Mouse (Mus musculus): ENCODE data around the gene Nsg1. TPM values are rescaled to one million over a fixed set of nuclear protein-coding genes. Genes with fewer than 3 reads are reported as not detected.
A peak's percentile ranks its signal among the peaks of the same experiment; 100 is the strongest.

The Nsg1 gene
- 0.81 and 1.0 TPM in 2 replicates for polyA plus RNA-seq (2011; ENCODE audit: insufficient read depth, insufficient read length, low read depth, missing spikeins)

GRCm38 (mm10) chr5:38159634-38160413 is at the start of gene Nsg1:
Gene Nsg1, minus strand, starts transcription at chr5:38159907.
- Histone ChIP-seq H3K36me3 (ENCODE audit: control insufficient read depth, insufficient read depth, low read length, poor library complexity, severe bottlenecking) (no peaks in the 10 kb centered on the region), H3K9ac (ENCODE audit: low read depth, poor library complexity, severe bottlenecking) (peak within 1 kb of the TSS; percentile 55), H3K4me3 (ENCODE audit: low read depth, low read length) (peak within 1 kb of the TSS; percentile 59), H3K27ac (ENCODE audit: insufficient read depth, low read length) (no peak within 1 kb of the TSS), H3K9me3 (replicated peaks; ENCODE audit: control insufficient read depth, insufficient read depth, low read length, poor library complexity, severe bottlenecking) (no peaks in the 10 kb centered on the region), H3K4me1 (ENCODE audit: control insufficient read depth, insufficient read depth, low read length) (no peaks in the 10 kb centered on the region), H3K27me3 (ENCODE audit: control insufficient read depth, insufficient read depth, low read length, poor library complexity, severe bottlenecking) (peaks cover 6% of the 10 kb centered on the region)
- TF ChIP-seq POLR2A (IDR thresholded peaks at IDR 0.05; ENCODE audit: insufficient read depth, low read length) (no peak), EP300 (IDR thresholded peaks at IDR 0.05; ENCODE audit: insufficient read depth, low read depth, low read length) (no peak), CTCF (IDR thresholded peaks at IDR 0.05; ENCODE audit: low read depth, low read length) (no peak)

DNA sequence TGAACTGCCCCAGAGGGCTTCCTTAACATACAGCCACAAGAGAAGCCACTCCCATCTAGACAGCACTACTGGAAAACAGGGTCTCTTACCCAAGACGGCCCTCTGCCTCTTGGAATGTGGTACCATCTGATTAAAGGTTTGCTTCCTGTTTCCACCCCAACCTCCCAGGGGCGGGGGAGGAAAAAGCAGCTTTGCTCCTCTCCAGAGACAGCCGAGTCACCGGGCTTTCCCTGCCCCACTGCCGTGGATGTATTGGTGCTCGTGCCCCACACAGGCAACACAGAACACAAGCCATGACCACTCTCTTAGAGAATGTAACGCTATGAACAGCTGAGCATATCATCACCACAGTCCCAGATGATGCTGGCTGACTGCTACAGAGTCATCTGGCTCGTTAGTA is 49.3 kb upstream of the Nsg1 start:
- H3K36me3 ChIP-seq (ENCODE audit: control insufficient read depth, insufficient read depth, low read length, poor library complexity, severe bottlenecking): peaks cover 6% of the 10 kb centered on the region; the same call in 1 of the 2 replicates
- H3K9ac ChIP-seq (ENCODE audit: low read depth, poor library complexity, severe bottlenecking): no peak overlapping the region
- H3K27me3 ChIP-seq (ENCODE audit: control insufficient read depth, insufficient read depth, low read length, poor library complexity, severe bottlenecking): no peaks in the 10 kb centered on the region
- no peaks in the 10 kb centered on the region for H3K4me1 ChIP-seq (ENCODE audit: control insufficient read depth, insufficient read depth, low read length)
- H3K4me3 ChIP-seq (ENCODE audit: low read depth, low read length): no peak overlapping the region
- TF ChIP-seq POLR2A (IDR thresholded peaks at IDR 0.05; ENCODE audit: insufficient read depth, low read length) (no peak), CTCF (IDR thresholded peaks at IDR 0.05; ENCODE audit: low read depth, low read length) (no peak), EP300 (IDR thresholded peaks at IDR 0.05; ENCODE audit: insufficient read depth, low read depth, low read length) (no peak)
- H3K9me3 ChIP-seq (replicated peaks; ENCODE audit: control insufficient read depth, insufficient read depth, low read length, poor library complexity, severe bottlenecking): no peaks in the 10 kb centered on the region
- H3K27ac ChIP-seq (ENCODE audit: insufficient read depth, low read length): no peak overlapping the region

DNA sequence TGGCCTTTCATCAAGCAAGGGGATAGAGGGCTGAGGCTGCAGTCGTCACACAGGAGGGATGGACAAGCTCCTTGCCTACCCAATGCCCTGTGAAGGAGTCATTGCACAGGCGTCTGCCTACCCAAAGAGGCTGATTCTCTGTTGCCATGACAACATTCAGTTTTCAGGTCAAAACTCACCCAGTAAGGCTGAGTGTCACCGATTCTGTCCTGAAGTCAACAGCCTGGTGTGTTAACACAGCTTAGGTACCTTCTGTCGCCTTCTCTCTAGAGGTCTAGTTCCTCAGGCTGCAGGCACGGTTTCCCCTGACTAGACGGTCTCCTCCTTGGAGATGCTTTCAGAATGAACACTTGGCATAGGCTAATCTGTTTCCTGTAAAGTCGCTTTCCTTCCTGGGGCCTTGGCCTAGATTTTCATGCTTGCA is 45.6 kb upstream of the Nsg1 start:
- no peak for TF ChIP-seq EP300 (IDR thresholded peaks at IDR 0.05; ENCODE audit: insufficient read depth, low read depth, low read length)
- TF ChIP-seq CTCF (IDR thresholded peaks at IDR 0.05; ENCODE audit: low read depth, low read length): no peak
- TF ChIP-seq POLR2A (IDR thresholded peaks at IDR 0.05; ENCODE audit: insufficient read depth, low read length): no peak
- H3K27ac ChIP-seq (ENCODE audit: insufficient read depth, low read length): no peak overlapping the region
- H3K9me3 ChIP-seq (replicated peaks; ENCODE audit: control insufficient read depth, insufficient read depth, low read length, poor library complexity, severe bottlenecking): no peaks in the 10 kb centered on the region
- H3K9ac ChIP-seq (ENCODE audit: low read depth, poor library complexity, severe bottlenecking): no peak overlapping the region
- H3K4me1 ChIP-seq (ENCODE audit: control insufficient read depth, insufficient read depth, low read length): no peaks in the 10 kb centered on the region
- no peaks in the 10 kb centered on the region for H3K36me3 ChIP-seq (ENCODE audit: control insufficient read depth, insufficient read depth, low read length, poor library complexity, severe bottlenecking)
- no peaks in the 10 kb centered on the region for H3K27me3 ChIP-seq (ENCODE audit: control insufficient read depth, insufficient read depth, low read length, poor library complexity, severe bottlenecking)
- H3K4me3 ChIP-seq (ENCODE audit: low read depth, low read length): no peak overlapping the region

GRCm38 (mm10) chr5:38199686-38200085 is 40.0 kb upstream of the Nsg1 start:
- no peak overlapping the region for H3K4me3 ChIP-seq (ENCODE audit: low read depth, low read length)
- H3K27ac ChIP-seq (ENCODE audit: insufficient read depth, low read length): no peak overlapping the region
- H3K36me3 ChIP-seq (ENCODE audit: control insufficient read depth, insufficient read depth, low read length, poor library complexity, severe bottlenecking): no peaks in the 10 kb centered on the region
- H3K4me1 ChIP-seq (ENCODE audit: control insufficient read depth, insufficient read depth, low read length): no peaks in the 10 kb centered on the region
- H3K27me3 ChIP-seq (ENCODE audit: control insufficient read depth, insufficient read depth, low read length, poor library complexity, severe bottlenecking): no peaks in the 10 kb centered on the region
- TF ChIP-seq POLR2A (IDR thresholded peaks at IDR 0.05; ENCODE audit: insufficient read depth, low read length) (no peak), CTCF (IDR thresholded peaks at IDR 0.05; ENCODE audit: low read depth, low read length) (no peak), EP300 (IDR thresholded peaks at IDR 0.05; ENCODE audit: insufficient read depth, low read depth, low read length) (no peak)
- no peak overlapping the region for H3K9ac ChIP-seq (ENCODE audit: low read depth, poor library complexity, severe bottlenecking)
- H3K9me3 ChIP-seq (replicated peaks; ENCODE audit: control insufficient read depth, insufficient read depth, low read length, poor library complexity, severe bottlenecking): no peaks in the 10 kb centered on the region

GRCm38 (mm10) chr5:38197482-38197823 is 37.7 kb upstream of the Nsg1 start:
- Histone ChIP-seq H3K27me3 (ENCODE audit: control insufficient read depth, insufficient read depth, low read length, poor library complexity, severe bottlenecking) (no peaks in the 10 kb centered on the region), H3K4me3 (ENCODE audit: low read depth, low read length) (no peak overlapping the region), H3K4me1 (ENCODE audit: control insufficient read depth, insufficient read depth, low read length) (no peaks in the 10 kb centered on the region), H3K9me3 (replicated peaks; ENCODE audit: control insufficient read depth, insufficient read depth, low read length, poor library complexity, severe bottlenecking) (no peaks in the 10 kb centered on the region), H3K36me3 (ENCODE audit: control insufficient read depth, insufficient read depth, low read length, poor library complexity, severe bottlenecking) (no peaks in the 10 kb centered on the region), H3K9ac (ENCODE audit: low read depth, poor library complexity, severe bottlenecking) (no peak overlapping the region), H3K27ac (ENCODE audit: insufficient read depth, low read length) (no peak overlapping the region)
- TF ChIP-seq POLR2A (IDR thresholded peaks at IDR 0.05; ENCODE audit: insufficient read depth, low read length): no peak
- no peak for TF ChIP-seq EP300 (IDR thresholded peaks at IDR 0.05; ENCODE audit: insufficient read depth, low read depth, low read length)
- TF ChIP-seq CTCF (IDR thresholded peaks at IDR 0.05; ENCODE audit: low read depth, low read length): peak; percentile 93

DNA sequence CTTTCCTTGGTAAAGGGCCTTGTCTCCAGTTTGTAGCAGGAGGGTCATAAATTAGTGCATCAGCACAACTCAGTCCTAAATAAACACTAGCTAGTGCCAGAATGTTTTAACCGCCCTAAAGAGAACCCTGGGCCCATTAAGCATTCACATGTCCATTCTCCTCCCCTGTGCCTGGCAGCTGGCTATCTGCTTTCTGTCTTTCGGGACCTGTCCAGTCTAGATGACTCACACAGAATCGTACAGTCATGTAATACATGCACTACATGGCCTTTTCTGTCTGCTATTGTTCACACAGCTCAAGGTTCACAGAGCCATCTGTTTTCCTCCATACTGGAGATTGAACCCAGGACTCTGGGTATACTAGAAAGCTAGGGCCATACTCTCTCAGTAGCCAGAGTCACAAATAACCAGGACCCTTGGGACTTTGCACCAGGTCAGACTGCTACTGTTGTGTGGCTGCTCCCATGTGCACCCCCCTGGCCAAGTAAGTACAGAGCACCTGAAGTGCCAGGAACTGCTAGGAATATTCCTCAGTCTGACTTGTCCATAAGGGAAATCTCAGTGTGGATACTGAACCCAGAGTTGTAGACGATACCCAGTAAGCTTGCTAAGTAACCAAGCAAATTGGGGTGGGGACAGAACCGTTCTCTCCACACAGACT is 37.2 kb upstream of the Nsg1 start:
- Histone ChIP-seq H3K27me3 (ENCODE audit: control insufficient read depth, insufficient read depth, low read length, poor library complexity, severe bottlenecking) (no peaks in the 10 kb centered on the region), H3K27ac (ENCODE audit: insufficient read depth, low read length) (no peak overlapping the region), H3K9ac (ENCODE audit: low read depth, poor library complexity, severe bottlenecking) (no peak overlapping the region), H3K36me3 (ENCODE audit: control insufficient read depth, insufficient read depth, low read length, poor library complexity, severe bottlenecking) (no peaks in the 10 kb centered on the region), H3K4me1 (ENCODE audit: control insufficient read depth, insufficient read depth, low read length) (no peaks in the 10 kb centered on the region), H3K9me3 (replicated peaks; ENCODE audit: control insufficient read depth, insufficient read depth, low read length, poor library complexity, severe bottlenecking) (no peaks in the 10 kb centered on the region), H3K4me3 (ENCODE audit: low read depth, low read length) (no peak overlapping the region)
- TF ChIP-seq CTCF (IDR thresholded peaks at IDR 0.05; ENCODE audit: low read depth, low read length) (no peak), EP300 (IDR thresholded peaks at IDR 0.05; ENCODE audit: insufficient read depth, low read depth, low read length) (no peak), POLR2A (IDR thresholded peaks at IDR 0.05; ENCODE audit: insufficient read depth, low read length) (no peak)
